Mouse (Mus musculus) cortical plate, adult 2 months (tissue): ENCODE measurements around the gene 0610009B22Rik. TPM values are rescaled to one million over a fixed set of nuclear protein-coding genes. Genes with fewer than 3 reads are reported as not detected.

Experiments
- H3K27ac ChIP-seq: fragments of 200-500 bp; 2 replicates; pipeline ENCODE4 v1.5.1; 2012; ENCODE audit warnings: low read length, control low read depth, inconsistent platforms; ENCODE audit not compliant: insufficient read depth
- H3K4me1 ChIP-seq: fragments of 200-500 bp; 2 replicates; pipeline ENCODE4 v1.6.1; 2011; ENCODE audit warnings: low read length; ENCODE audit not compliant: control insufficient read depth, insufficient read depth
- H3K4me3 ChIP-seq: fragments of 200-500 bp; 2 replicates; pipeline ENCODE4 v1.5.1; 2011; ENCODE audit warnings: mild to moderate bottlenecking, low read length, control low read depth; ENCODE audit not compliant: insufficient read depth
- CTCF ChIP-seq: fragments of 200-500 bp; IDR thresholded peaks from 2 replicates; pipeline ENCODE4 v1.5.1; 2011; ENCODE audit warnings: mild to moderate bottlenecking, control low read depth, low read length; ENCODE audit not compliant: insufficient read depth; ENCODE audit errors: extremely low read depth
- POLR2A ChIP-seq: fragments of 200-500 bp; IDR thresholded peaks from 2 replicates; pipeline ENCODE4 v1.6.1; 2011; ENCODE audit warnings: mild to moderate bottlenecking, low read length, control low read depth; ENCODE audit not compliant: insufficient read depth; ENCODE audit errors: extremely low read depth
- polyA plus RNA-seq: library from polyadenylated mRNA; depleted of rRNA; stranded (reverse); fragments of >200 nt; gene quantifications from 2 replicates; pipeline ENCODE4 v1.2.3, GENCODE M21; 2012

0610009B22Rik gene
- polyA plus RNA-seq, 1 experiment, result 41.1 TPM

DNA sequence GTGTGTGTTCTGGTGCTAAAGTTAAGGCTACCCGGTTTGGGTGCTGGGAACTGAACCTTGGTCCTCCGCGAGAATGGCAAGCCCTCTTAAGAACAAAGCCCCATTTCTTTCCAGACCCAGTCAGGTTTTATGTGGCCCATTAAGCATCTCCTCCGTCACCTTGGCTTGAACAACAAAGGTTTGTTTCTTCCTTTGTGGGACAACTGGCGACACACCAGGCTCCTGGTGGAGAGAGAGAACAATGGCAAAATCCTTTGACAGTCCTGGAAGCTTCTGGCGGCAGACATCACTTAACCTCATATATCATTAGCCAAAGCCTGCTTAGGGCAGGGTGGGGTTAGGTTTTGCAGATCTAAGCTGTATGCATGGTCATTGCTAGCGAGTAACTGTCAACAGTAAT lies 26.0 kb downstream of the 0610009B22Rik start:
- Histone ChIP-seq H3K4me3 (no peak overlapping the region), H3K4me1 (0 out of 2 replicates have a peak, but pooled peaks cover 4% of the 10 kb centered on the region), H3K27ac (no peak overlapping the region)
- TF ChIP-seq POLR2A, result no peak
- TF ChIP-seq CTCF, result no peak

- 0 out of 2 replicates have a peak, but pooled peaks cover 4% of the 10 kb centered on the region for H3K4me1 ChIP-seq
- no peak overlapping the region for H3K27ac ChIP-seq
- no peak overlapping the region for H3K4me3 ChIP-seq
- TF ChIP-seq CTCF (no peak), POLR2A (no peak)
Observed at GRCm38 (mm10) chr11:51661867-51662365, 26.8 kb downstream of the 0610009B22Rik start.

DNA sequence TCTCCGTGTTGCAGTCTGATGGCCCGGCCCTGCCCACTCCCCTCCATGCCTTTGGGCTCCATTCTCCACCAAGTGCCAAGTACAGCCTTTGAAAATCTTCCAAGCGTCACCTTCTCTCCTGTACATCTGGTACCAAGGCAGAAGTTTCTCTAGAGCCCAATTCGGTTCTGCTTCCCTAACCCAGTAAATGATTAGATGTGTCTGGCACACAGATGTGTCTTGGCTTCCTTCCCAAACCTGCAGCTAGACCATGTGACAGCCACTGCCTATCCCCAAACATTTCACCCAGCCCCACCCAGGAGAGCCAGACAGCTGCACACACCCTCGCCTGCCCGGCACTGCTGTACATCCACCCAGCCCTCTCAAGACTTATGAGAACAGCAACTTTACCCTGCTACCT lies 30.0 kb downstream of the 0610009B22Rik start:
- Histone ChIP-seq H3K27ac (peak overlapping the region; percentile 53; the same call in 1 of the 2 replicates), H3K4me1 (0 out of 2 replicates have a peak, but pooled peaks cover 4% of the 10 kb centered on the region), H3K4me3 (no peak overlapping the region)
- no peak for TF ChIP-seq CTCF

DNA sequence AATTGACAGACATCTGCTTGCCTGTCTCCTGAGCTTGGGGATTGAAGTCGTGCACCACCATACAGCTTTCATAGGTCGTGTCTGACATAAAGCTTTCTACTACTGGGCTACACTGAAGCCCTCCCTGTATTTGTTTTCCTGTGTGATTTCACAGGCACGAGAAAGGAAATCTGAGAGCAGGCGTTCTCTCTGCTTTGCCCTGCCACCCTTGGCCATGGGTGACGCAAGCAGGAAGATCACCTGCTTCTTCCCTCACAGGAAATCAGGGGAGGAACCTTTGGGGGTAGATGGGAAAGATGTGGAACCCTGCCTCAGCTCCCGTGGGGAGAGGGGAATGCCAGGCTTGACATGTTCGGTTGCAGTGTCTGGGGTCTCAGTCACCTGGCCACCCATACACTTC lies 30.4 kb downstream of the 0610009B22Rik start:
- H3K27ac ChIP-seq, result peak overlapping the region; percentile 37; the same call in 1 of the 2 replicates
- TF ChIP-seq CTCF, result no peak
- TF ChIP-seq POLR2A, result no peak

GRCm38 (mm10) chr11:51656798-51657521 lies 31.7 kb downstream of the 0610009B22Rik start:
- TF ChIP-seq CTCF, result no peak
- TF ChIP-seq POLR2A, result no peak
- no peak overlapping the region for H3K4me3 ChIP-seq
- no peak overlapping the region for H3K27ac ChIP-seq
- H3K4me1 ChIP-seq, result 0 out of 2 replicates have a peak, but pooled peaks cover 4% of the 10 kb centered on the region

More for the DNA sequence above, 30.4 kb downstream of the 0610009B22Rik start:
- Histone ChIP-seq H3K4me1 (0 out of 2 replicates have a peak, but pooled peaks cover 4% of the 10 kb centered on the region), H3K4me3 (no peak overlapping the region)

DNA sequence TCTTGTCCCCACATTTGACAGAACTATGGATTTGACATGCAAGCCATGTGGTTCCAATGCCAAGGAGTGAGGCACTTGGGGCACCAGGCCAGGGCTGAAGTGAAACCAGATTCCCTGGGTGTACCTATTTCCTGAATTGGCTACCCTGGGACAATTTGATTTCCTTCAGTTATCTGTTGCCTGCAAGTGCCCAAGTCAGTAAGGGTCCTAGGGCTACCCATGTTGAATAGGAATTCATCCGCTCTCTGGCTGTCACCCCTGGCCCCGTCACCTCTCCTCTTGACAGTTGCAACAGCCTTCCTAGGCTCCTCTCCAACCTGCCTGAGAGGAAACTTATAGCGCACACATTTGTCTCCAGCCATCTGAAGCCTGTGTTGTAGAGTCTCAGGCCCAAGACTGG lies 33.8 kb downstream of the 0610009B22Rik start:
- Histone ChIP-seq H3K4me3 (no peak overlapping the region), H3K4me1 (0 out of 2 replicates have a peak, but pooled peaks cover 4% of the 10 kb centered on the region), H3K27ac (no peak overlapping the region)
- TF ChIP-seq CTCF (no peak), POLR2A (no peak)

GRCm38 (mm10) chr11:51653736-51654135 lies 34.9 kb downstream of the 0610009B22Rik start:
- no peak for TF ChIP-seq POLR2A
- Histone ChIP-seq H3K27ac (no peak overlapping the region), H3K4me3 (no peak overlapping the region), H3K4me1 (0 out of 2 replicates have a peak, but pooled peaks cover 1% of the 10 kb centered on the region)

- no peak for TF ChIP-seq CTCF
- no peak for TF ChIP-seq POLR2A
Observed at GRCm38 (mm10) chr11:51652889-51653418, 35.7 kb downstream of the 0610009B22Rik start.

DNA sequence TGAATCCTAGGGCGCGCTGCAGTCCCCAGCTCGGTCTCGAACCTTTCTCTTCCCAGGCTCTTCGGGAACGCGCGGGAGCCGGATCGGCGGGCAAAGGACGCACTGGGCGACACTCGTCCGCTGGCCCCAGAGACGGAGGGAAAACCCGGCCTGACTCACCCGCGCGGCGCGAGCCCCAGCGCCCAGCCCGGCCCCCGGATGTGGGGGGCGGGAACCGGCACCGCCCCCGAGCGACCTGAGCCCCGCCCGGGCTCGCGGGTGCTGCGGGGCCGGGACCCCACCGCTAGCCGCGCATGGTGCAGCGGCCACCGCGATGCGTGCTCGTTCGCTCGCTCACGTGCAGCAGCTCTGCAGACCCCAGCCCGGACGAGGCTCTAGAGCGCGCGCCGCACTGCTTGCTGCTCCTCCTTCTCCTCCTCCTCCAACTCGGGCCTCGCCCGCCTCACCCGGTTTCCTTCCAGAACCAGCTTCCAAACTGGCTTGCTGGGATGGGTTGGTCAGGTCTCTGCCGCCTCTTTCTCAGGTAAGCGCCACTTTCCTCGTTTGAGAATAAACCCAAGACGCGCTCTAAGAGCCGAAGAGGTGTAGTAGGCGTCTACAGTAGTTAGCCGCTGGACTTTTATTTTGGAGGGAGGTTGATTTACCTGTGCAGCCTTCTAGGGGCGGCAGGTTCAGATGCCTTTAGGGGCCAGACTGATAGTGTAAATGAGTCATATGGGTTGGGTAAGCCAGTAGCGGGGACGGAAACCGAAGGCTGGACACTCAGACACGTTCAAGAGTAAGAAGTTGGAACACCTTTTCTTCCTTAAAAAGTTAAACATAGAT lies 37.8 kb downstream of the 0610009B22Rik start, which contains the start of the genes N4bp3 and D930048N14Rik:
TSS of gene N4bp3 (minus strand) at position 152 of the 825 bp plus-strand sequence.
TSS of gene D930048N14Rik (plus strand) at position 264 of the 825 bp plus-strand sequence.
- peaks cover 2% of the 10 kb centered on the region; the same call in 1 of the 2 replicates for H3K4me1 ChIP-seq
- TF ChIP-seq POLR2A (no peak), CTCF (no peak)
- peak within 1 kb of the TSS; percentile 66 for H3K4me3 ChIP-seq
- H3K27ac ChIP-seq, result peak within 1 kb of the TSS; percentile 74

More at GRCm38 (mm10) chr11:51652889-51653418, 35.7 kb downstream of the 0610009B22Rik start:
- Histone ChIP-seq H3K27ac (no peak overlapping the region), H3K4me3 (no peak overlapping the region), H3K4me1 (no peaks in the 10 kb centered on the region)
